Mouse (Mus musculus) C2C12 (cell line): ENCODE results near the gene Gtpbp10. TPM values are rescaled to one million over a fixed set of nuclear protein-coding genes. Genes with fewer than 3 reads are reported as not detected.
A peak's percentile ranks its signal among the peaks of the same experiment; 100 is the strongest.

ENCODE experiments used
- H3K27me3 ChIP-seq: one replicate; pipeline ENCODE4 v1.6.1; 2011; ENCODE audit not compliant: control insufficient read depth, insufficient read depth, insufficient read length
- H3K36me3 ChIP-seq: one replicate; pipeline ENCODE4 v1.6.1; 2011; ENCODE audit not compliant: control insufficient read depth, insufficient read depth
- H3K4me3 ChIP-seq: one replicate; pipeline ENCODE4 v1.5.1; 2011; ENCODE audit warnings: mild to moderate bottlenecking, control low read depth; ENCODE audit not compliant: poor library complexity, insufficient read depth, severe bottlenecking
- H3K79me2 ChIP-seq: one replicate; pipeline ENCODE4 v1.6.1; 2011; ENCODE audit not compliant: control insufficient read depth, insufficient read depth
- H3K79me3 ChIP-seq: one replicate; pipeline ENCODE4 v1.6.1; 2011; ENCODE audit warnings: low read depth, control low read depth
- H3ac ChIP-seq: one replicate; pipeline ENCODE3; 2011; ENCODE audit warnings: low read depth; ENCODE audit not compliant: control insufficient read depth, insufficient read length
- CEBPB ChIP-seq: IDR thresholded peaks from one replicate; pipeline ENCODE4 v1.6.1; 2011; ENCODE audit warnings: low read depth, mild to moderate bottlenecking, control low read depth, moderate library complexity
- CTCF ChIP-seq: IDR thresholded peaks from one replicate; pipeline ENCODE4 v1.5.1; 2011; ENCODE audit not compliant: control insufficient read depth, insufficient read depth, insufficient read length
- FOSL1 ChIP-seq: IDR thresholded peaks from one replicate; pipeline ENCODE4 v1.8.0; 2011; ENCODE audit warnings: mild to moderate bottlenecking, low read length; ENCODE audit not compliant: poor library complexity, insufficient read depth, severe bottlenecking
- MAX ChIP-seq: IDR thresholded peaks from one replicate; pipeline ENCODE4 v1.6.1; 2011; ENCODE audit warnings: mild to moderate bottlenecking, control low read depth
- MYOD1 ChIP-seq: IDR thresholded peaks from one replicate; pipeline ENCODE4 v1.6.1; 2011; ENCODE audit warnings: low read depth; ENCODE audit not compliant: control insufficient read depth, insufficient read length
- MYOG ChIP-seq: IDR thresholded peaks from one replicate; pipeline ENCODE4 v1.6.1; 2011; ENCODE audit not compliant: control insufficient read depth, insufficient read length; ENCODE audit errors: extremely low read depth
- USF1 ChIP-seq: IDR thresholded peaks from one replicate; pipeline ENCODE4 v1.6.1; 2011; ENCODE audit warnings: low read depth, mild to moderate bottlenecking, control low read depth, moderate library complexity
- polyA plus RNA-seq: library from polyadenylated mRNA; unstranded; fragments of >200 nt; fragmentation: generic; extraction: Trizol; gene quantifications from one replicate; pipeline ENCODE4 v1.2.1, GENCODE M21; 2012; ENCODE audit warnings: missing spikeins

Gene Gtpbp10
- polyA plus RNA-seq, 1 experiment = 4.6 TPM

DNA sequence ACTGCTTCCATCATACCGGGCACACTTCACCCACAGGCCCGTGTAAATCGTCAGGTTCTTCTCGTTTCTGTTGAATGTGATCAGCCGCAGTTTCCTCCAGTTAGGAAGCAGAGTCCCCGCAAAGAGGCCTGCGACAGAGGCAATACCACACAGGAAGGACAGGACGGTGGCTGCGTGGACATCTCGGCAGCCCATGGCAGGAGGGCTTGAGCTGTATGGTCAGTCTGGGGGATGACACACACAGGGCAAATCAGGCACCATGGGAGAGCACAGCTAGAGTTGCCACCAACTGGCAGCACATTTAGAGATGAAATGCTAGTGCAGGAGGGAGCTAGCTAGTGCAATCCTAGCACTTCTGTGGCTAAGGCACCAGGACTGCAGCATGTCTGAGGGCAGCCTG is 51.1 kb downstream of the Gtpbp10 start:
- peaks cover 46% of the 10 kb centered on the region for H3K79me3 ChIP-seq
- peaks cover 77% of the 10 kb centered on the region for H3K36me3 ChIP-seq
- peaks cover 67% of the 10 kb centered on the region for H3K79me2 ChIP-seq
- H3ac ChIP-seq = no peak overlapping the region
- no peaks in the 10 kb centered on the region for H3K27me3 ChIP-seq
- TF ChIP-seq CTCF = no peak
- no peak for TF ChIP-seq USF1
- no peak overlapping the region for H3K4me3 ChIP-seq

DNA sequence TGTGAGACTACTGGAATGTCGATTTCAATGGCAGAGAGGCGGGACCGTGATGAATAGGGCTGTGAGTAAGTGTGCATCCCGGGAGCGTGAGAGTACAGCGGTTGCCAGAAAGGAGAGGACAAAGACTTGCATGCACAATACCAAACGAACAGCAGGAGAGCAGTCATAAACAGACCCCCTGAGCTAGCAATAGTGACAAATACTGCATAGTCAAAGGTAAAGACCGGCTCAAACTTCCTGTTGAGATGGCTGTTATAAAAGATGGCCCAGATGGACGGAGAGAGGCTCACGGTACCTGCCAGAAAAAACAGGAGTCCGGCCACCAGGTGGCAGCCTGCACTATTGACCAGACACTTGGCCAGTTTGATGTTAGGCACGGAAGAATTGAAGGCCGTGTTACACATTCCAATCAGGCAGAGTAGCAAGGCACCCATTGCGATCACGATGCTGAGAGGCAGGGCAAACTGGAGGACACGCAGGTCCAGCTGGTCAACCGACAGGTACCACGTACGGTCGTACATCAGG is 51.6 kb downstream of the Gtpbp10 start:
- no peak overlapping the region for H3K4me3 ChIP-seq
- H3K27me3 ChIP-seq = no peaks in the 10 kb centered on the region
- TF ChIP-seq MYOG (no peak), CTCF (peak; percentile 30), FOSL1 (no peak), MAX (no peak)
- H3K36me3 ChIP-seq = peaks cover 81% of the 10 kb centered on the region
- peaks cover 42% of the 10 kb centered on the region for H3K79me3 ChIP-seq
- H3K79me2 ChIP-seq = peaks cover 63% of the 10 kb centered on the region
- H3ac ChIP-seq = no peak overlapping the region

DNA sequence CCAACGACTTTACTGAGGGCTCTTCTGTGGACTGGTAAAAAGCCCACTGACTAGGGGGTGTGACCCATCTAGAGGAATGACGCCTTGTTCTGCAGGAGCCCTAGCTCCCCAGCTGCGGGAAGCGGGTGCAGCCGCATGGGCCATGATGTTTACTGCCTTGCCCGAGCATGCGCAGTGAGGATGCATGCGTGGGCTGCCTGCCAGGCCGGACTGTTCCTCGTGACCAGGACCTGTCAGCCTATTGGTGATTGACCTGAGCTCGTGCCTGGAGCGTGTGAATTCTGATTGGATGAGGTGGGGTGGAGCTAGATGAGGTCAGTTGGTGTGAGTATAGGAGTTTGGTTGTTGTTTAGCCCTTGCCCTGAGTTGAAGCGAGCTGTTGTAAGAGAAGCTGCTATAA is 54.9 kb downstream of the Gtpbp10 start:
- Histone ChIP-seq H3ac (no peak overlapping the region), H3K27me3 (no peaks in the 10 kb centered on the region), H3K4me3 (no peak overlapping the region), H3K36me3 (peaks cover 62% of the 10 kb centered on the region), H3K79me3 (peaks cover 25% of the 10 kb centered on the region), H3K79me2 (peaks cover 41% of the 10 kb centered on the region)
- TF ChIP-seq USF1 (no peak), MYOD1 (no peak), MYOG (no peak), FOSL1 (no peak), CTCF (no peak), MAX (no peak), CEBPB (no peak)

DNA sequence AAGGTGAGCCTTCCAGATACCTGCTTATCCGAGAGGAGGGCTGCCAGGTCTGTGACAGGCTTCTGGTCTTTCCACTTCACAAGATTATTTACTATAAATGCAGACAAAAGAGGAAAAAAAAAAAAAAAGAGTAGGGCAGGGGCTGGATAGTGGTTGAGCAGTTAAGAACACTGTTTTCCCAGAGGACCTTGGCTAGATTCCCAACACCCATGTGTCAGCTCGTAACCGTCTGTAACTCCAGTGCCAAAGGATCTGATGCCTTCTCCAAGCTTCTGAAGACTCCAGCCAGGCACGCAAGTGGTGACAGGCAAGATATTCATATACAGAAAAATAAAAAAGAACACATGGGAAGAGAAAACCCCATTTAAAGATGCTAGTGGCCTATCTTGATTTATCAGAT is 56.0 kb downstream of the Gtpbp10 start:
- no peaks in the 10 kb centered on the region for H3K27me3 ChIP-seq
- peaks cover 19% of the 10 kb centered on the region for H3K79me3 ChIP-seq
- H3K36me3 ChIP-seq = peaks cover 53% of the 10 kb centered on the region
- H3K4me3 ChIP-seq = no peak overlapping the region
- H3ac ChIP-seq = no peak overlapping the region
- peaks cover 30% of the 10 kb centered on the region for H3K79me2 ChIP-seq
- TF ChIP-seq MYOG = no peak
- TF ChIP-seq CEBPB = no peak
- no peak for TF ChIP-seq USF1

DNA sequence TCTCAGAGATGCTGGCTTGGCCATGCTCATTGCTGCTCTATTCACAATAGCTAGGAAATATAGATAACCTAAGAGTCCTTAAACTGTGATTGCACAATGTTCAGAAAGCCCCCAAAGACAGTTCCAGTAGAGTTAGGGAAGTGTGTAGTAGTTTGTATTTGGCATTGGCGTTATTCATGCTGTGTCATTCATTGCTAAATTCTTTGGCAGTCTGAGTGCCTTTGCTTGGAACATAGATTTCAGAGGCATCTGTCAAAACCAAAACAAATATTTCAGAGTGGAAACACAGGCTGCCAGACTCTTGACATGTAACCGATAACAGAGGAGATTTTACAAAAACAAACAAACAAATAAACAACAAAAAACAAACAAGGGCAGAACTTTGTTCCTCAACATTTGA is 57.8 kb downstream of the Gtpbp10 start:
- H3K4me3 ChIP-seq = no peak overlapping the region
- peaks cover 37% of the 10 kb centered on the region for H3K36me3 ChIP-seq
- peaks cover 12% of the 10 kb centered on the region for H3K79me2 ChIP-seq
- peaks cover 5% of the 10 kb centered on the region for H3K79me3 ChIP-seq
- no peak overlapping the region for H3ac ChIP-seq
- no peaks in the 10 kb centered on the region for H3K27me3 ChIP-seq
- TF ChIP-seq CTCF (no peak), USF1 (no peak), CEBPB (peak; percentile 6), MYOD1 (no peak), FOSL1 (no peak)

DNA sequence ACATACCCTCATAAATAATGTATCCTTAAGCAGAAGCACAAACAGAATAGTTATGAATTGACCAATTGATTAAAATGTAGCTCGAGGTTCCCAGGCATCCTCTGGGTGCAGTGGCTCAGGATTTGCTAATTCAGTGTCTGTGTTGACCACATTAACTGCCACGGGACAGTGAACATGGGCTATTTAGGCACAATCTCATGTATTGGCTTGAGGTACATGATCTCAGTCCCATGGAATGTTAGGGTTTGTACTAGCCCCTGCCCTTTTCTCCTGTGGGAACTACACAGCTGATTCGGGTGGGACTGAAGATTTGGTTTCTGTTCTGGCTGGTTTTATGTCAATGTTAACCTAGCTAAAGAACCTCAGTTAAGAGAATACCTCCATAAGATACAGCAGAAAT is 62.9 kb downstream of the Gtpbp10 start:
- TF ChIP-seq CEBPB (no peak), MYOD1 (no peak)
- H3K79me2 ChIP-seq = no peaks in the 10 kb centered on the region
- no peaks in the 10 kb centered on the region for H3K79me3 ChIP-seq
- H3K27me3 ChIP-seq = no peaks in the 10 kb centered on the region
- no peaks in the 10 kb centered on the region for H3K36me3 ChIP-seq
- no peak overlapping the region for H3K4me3 ChIP-seq
- peak overlapping the region; percentile 4 for H3ac ChIP-seq

DNA sequence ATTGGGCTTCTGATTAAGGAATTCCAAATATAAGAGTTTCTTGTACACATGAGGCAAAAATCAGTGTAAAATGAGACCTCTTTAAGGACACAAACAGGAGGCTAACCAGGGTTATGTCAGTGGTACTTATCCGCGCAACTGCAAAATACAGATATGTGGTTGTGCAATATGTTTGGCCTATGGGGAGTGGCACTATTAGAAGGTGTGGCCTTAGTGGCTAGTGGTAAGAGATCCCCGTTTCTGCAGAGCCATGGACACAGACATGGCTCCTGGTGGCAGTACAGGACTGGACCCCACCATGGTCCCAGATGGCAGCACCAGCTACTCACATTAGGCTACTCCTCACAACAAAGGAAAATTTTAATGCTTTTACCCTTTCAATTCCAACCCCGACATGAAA is 64.3 kb downstream of the Gtpbp10 start:
- TF ChIP-seq CEBPB (peak; percentile 79), CTCF (no peak)
- Histone ChIP-seq H3K4me3 (no peak overlapping the region), H3K36me3 (no peaks in the 10 kb centered on the region)

More for the DNA sequence above, 64.3 kb downstream of the Gtpbp10 start:
- no peaks in the 10 kb centered on the region for H3K79me2 ChIP-seq
- H3ac ChIP-seq = no peak overlapping the region
- no peaks in the 10 kb centered on the region for H3K27me3 ChIP-seq
- no peaks in the 10 kb centered on the region for H3K79me3 ChIP-seq
